ENCODE assay signal across 13 mouse cellular contexts in the genomic region with DNA sequence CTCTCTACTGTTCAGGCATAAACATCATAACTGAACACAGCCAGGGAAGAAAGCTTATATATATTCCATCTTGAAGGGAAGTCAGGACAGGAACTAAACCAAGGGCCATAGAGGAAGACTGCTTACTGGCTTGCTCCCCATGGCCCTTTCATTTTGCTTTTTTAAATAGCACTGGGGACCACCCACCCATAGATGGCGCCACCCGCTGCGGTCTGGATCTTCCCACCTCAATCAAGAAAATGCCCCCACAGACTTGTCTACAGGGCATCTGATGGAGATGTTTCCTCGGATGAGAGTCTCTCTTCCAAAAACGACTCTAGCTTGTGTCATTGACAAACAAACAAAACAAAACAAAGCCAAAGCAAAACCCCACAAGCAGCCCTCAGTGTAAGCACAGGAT.
A peak's percentile ranks its signal among the peaks of the same experiment; 100 is the strongest.
DNase-seq lines count a peak whose midpoint lies in the region; ATAC-seq and TF ChIP-seq lines count a peak whose summit lies in the region.
"Had no signal": no experiment of that assay in that cellular context is flagged by ENCODE, and none has a peak within 500 bp of the region (broad histone marks: within the 10 kb centered on the region; RNA-seq: fewer than 3 reads in every experiment).

No protein-coding gene starts in this region.

- WGBS in midbrain, embryonic 11.5 days, result 66% methylated on average over 5 of the region's 5 CpGs
- 74% methylated on average over 5 of the region's 5 CpGs for WGBS in midbrain, embryonic 13.5 days

- in situ Hi-C loops in Patski (cut with MboI; ENCODE audit: low pct_unique_long_range_greater_than_20kb), result no loop called here

- no peak overlapping the region for H3K4me2 ChIP-seq in midbrain, embryonic 11.5 days
- no peak overlapping the region for H3K4me2 ChIP-seq in midbrain, embryonic 13.5 days (replicated peaks)

- DNase-seq in heart, postnatal 4 days, result peak; percentile 9
- DNase-seq in heart, postnatal 25 days (ENCODE audit: low spot score), result no peak
- DNase-seq in midbrain, embryonic 11.5 days (ENCODE audit: low spot score, missing footprints), result peak; percentile 87
- no peak for DNase-seq in Patski (ENCODE audit: low read depth, low spot score)
- peak; percentile 38 for DNase-seq in induced T-regulatory cell, adult 2 months (ENCODE audit: low read depth)
- DNase-seq in yolk sac, embryonic 10.5 days (ENCODE audit: low spot score), result no peak
- DNase-seq: cerebellum, adult 11-12 months; layer of hippocampus, adult 9-11 months; thymus, postnatal 25 days had no signal

- H3K4me1 ChIP-seq in midbrain, embryonic 11.5 days (ENCODE audit: control insufficient read depth, insufficient read depth, low read length), result no peaks in the 10 kb centered on the region
- no peaks in the 10 kb centered on the region for H3K4me1 ChIP-seq in midbrain, embryonic 13.5 days (replicated peaks)

- no peak for ATAC-seq in midbrain, embryonic 11.5 days (ENCODE audit: low FRiP score)
- no peak for ATAC-seq in midbrain, embryonic 13.5 days
- no peak for ATAC-seq in Patski
- ATAC-seq: intestine, embryonic 16.5 days had no signal

- CTCF ChIA-PET in Patski (lab: Charles Lee), result interaction anchor here (1.7 kb wide), 1 partner anchor 9 kb away, joined by 6 read pairs; no protein-coding TSS in a partner anchor

- no peak overlapping the region for H3K27ac ChIP-seq in midbrain, embryonic 11.5 days (ENCODE audit: low read depth, low read length)
- no peak overlapping the region for H3K27ac ChIP-seq in midbrain, embryonic 13.5 days
- H3K27ac ChIP-seq: liver, embryonic 14.5 days had no signal

- no peak overlapping the region for H3K9ac ChIP-seq in midbrain, embryonic 11.5 days (ENCODE audit: low read length)
- H3K9ac ChIP-seq in midbrain, embryonic 13.5 days (replicated peaks), result no peak overlapping the region
- H3K9ac ChIP-seq: liver, embryonic 14.5 days had no signal

- H3K27me3 ChIP-seq in midbrain, embryonic 11.5 days (ENCODE audit: control insufficient read depth, insufficient read depth, low read length), result no peaks in the 10 kb centered on the region
- no peaks in the 10 kb centered on the region for H3K27me3 ChIP-seq in midbrain, embryonic 13.5 days
- H3K27me3 ChIP-seq in Patski, result peaks cover 22% of the 10 kb centered on the region

- POLR2A ChIA-PET in Patski (lab: Charles Lee), result no interaction called here

- intact Hi-C loops in heart, postnatal 25 days (cut with DNase I), result no loop called here

- H3K36me3 ChIP-seq in midbrain, embryonic 11.5 days (ENCODE audit: control insufficient read depth, insufficient read depth, low read length), result no peaks in the 10 kb centered on the region
- H3K36me3 ChIP-seq in midbrain, embryonic 13.5 days, result peaks cover 22% of the 10 kb centered on the region

- peak; percentile 44 for TF ChIP-seq CTCF in Patski (IDR thresholded peaks at IDR 0.05)

- H3K9me3 ChIP-seq in midbrain, embryonic 11.5 days (ENCODE audit: control insufficient read depth, low read length), result no peaks in the 10 kb centered on the region
- H3K9me3 ChIP-seq in midbrain, embryonic 13.5 days, result no peaks in the 10 kb centered on the region

- no peak overlapping the region for H3K4me3 ChIP-seq in midbrain, embryonic 11.5 days (ENCODE audit: low read depth, low read length)
- no peak overlapping the region for H3K4me3 ChIP-seq in midbrain, embryonic 13.5 days (replicated peaks)
- H3K4me3 ChIP-seq: erythroblast, embryonic 14.5 days had no signal

Comparison
In these comparisons a context has a peak if more than half of its experiments do, and no peak if none do; other contexts are left out.
1. DNase-seq: peak in heart, postnatal 4 days (single experiment), midbrain, embryonic 11.5 days (single experiment) and induced T-regulatory cell, adult 2 months (single experiment); none in heart, postnatal 25 days (single experiment), Patski (single experiment) and yolk sac, embryonic 10.5 days (single experiment).